Mouse (Mus musculus): Measurements from ENCODE around the gene Rfc2. TPM values are rescaled to one million over a fixed set of nuclear protein-coding genes. Genes with fewer than 3 reads are reported as not detected.

Gene Rfc2
- total RNA-seq (2021): 10 to 100 TPM; 56.1 to 61.2 TPM

- DNase-seq (ENCODE audit: low spot score in 2 of 2): no peak
- intact Hi-C loops (cut with DNase I): loop anchor here (2.0 kb wide), 1 partner anchor 86 kb away; no protein-coding TSS in a partner anchor
Measured at GRCm38 (mm10) chr5:134581146-134581545, at the start of gene Rfc2. Gene Rfc2, plus strand, starts transcription at chr5:134581366.

DNA sequence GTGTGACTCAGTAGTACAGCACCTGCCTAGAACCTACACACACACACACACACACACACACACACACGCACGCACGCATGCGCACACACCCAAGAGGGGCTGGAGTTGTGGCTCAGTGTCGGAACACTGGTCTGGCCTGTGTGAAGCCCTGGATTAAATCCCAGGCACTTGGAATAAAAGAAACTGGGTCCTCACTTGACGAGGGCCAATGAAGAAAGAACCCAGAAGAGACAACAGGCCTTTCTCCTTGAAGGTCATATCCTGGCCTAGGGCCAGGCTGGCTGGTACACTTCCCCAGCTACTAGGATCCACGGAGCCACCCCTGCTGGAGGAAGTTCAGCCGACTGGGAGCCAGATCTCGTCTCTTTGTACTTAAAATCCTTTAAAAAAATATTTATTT is 49.6 kb upstream of the Rfc2 start:
- intact Hi-C loops (cut with DNase I): no loop called here
- peak; percentile 54 to 64 for DNase-seq (ENCODE audit: low spot score in 2 of 2)

DNA sequence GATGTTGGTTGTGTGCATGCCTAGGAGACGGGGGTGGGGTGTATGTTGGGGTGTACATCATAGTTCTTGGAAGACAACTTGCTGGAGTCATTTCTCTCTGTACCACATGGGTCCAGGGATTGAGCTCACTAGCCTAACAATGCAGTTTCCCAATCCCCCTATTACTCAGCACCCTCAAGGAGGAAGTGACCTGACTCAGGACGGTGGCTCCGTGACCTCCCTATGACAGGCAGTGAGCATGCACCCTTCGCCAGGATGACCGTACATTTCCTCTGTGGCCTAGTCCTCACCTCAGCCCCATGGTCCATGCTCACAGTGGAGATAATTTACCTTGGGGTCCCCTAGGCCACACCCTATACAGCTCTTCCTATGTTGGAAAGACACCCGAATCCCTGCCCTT is 48.7 kb upstream of the Rfc2 start:
- no peak for DNase-seq (ENCODE audit: low spot score in 2 of 2)
- intact Hi-C loops (cut with DNase I): no loop called here

- DNase-seq (ENCODE audit: low spot score in 2 of 2): no peak
- intact Hi-C loops (cut with DNase I): no loop called here
Measured at GRCm38 (mm10) chr5:134536036-134536435, 45.1 kb upstream of the Rfc2 start.

- intact Hi-C loops (cut with DNase I): no loop called here
- DNase-seq (ENCODE audit: low spot score in 2 of 2): peak; percentile 23 to 62
Measured at GRCm38 (mm10) chr5:134539891-134540290, 41.3 kb upstream of the Rfc2 start.

DNA sequence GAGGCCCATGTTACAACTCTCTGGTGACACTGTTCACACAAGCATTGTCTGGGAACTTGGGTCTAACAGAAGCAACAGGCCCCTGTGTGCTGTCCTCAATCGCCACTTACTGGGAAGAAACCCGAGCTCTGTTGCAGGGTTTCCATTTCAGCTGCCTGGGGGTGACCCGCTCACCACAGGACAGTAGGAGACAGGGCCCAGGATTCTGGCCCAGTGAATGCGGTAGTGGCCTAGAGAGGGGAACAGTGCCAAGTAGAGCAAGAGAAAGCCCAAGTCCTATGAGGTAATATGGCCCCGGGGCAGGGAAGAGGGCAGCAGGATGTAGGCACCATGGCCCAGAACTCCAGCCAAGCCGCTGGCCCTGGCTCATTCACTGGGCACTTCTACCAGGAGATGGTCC is 40.3 kb upstream of the Rfc2 start:
- DNase-seq (ENCODE audit: low spot score in 2 of 2): peak in 1 of 2 experiments; percentile 24
- intact Hi-C loops (cut with DNase I): no loop called here

DNA sequence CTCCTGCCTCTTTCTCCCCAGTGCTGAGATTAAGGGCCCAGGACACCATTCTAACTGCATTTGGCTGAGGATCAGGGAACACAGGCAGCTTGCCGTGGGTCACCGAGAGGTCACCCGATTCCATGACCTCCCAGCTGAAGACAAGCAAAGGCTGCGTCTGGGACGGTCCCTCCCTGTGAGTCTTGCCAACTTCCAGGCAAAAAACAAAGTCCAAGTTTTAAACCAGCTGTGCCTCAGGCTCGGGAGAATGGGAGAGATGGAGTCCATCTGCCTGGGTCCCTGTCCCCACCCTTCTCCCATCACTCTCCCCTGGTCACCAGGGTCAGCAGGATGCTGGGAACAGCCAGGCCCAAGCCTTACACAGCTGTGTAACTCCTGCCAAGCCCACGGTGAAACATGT is 39.5 kb upstream of the Rfc2 start:
- no peak for DNase-seq (ENCODE audit: low spot score in 2 of 2)
- intact Hi-C loops (cut with DNase I): no loop called here

DNA sequence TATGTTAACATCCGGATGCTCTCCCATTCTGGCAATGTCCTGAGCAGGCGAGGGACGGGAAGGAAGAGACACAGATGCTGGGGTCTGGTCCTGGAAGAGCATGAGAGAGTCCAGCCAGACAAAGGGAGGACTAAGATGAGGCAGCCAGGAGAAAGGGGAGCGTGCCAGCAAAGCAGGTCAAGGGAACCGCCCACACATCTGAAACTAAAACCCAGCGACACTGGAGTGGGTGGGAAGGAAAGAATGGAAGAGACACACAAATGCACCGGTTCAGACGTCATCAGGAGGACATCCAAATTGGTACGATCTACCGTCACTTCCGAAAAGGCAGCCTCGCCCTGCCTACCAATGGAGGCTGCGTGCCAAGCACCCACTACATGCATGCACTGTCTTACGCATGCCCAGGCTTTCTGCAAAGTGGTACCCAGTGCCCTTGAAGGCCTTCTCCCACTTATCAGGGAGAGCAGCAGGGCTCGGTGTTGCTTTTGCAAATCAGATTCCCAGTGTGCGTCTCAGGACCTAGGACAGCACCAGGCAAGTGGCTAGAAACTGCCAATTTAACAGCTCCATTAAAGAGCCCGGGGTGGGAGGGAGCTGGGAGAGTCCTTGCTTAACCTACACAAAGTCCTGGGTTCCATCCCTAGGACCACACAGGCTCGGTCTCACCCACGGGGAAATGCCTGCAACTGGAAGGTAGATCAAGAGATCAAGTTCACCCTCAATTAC is 36.5 kb upstream of the Rfc2 start:
- DNase-seq (ENCODE audit: low spot score in 2 of 2): peak; percentile 53 to 94
- intact Hi-C loops (cut with DNase I): loop anchor here (5.0 kb wide), 1 partner anchor 37 kb away; no protein-coding TSS in a partner anchor

DNA sequence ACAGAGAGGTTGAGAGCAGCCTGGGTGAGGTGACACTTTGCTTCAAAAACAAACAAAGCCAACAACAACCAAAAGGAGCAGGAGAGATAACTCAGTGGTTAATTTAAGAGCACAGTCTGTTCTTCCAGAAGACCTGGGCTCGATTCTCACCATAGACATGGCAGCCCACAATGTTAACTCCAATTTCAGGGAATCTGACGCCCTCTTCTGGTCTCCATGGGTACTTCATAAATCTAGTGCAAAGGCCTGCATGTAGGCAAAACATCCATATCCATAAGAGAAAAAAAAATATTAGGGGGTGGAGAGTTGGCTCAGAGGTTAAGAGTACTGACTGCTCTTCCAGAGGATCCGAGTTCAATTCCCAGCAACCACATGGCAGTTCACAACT is 35.9 kb upstream of the Rfc2 start:
- DNase-seq (ENCODE audit: low spot score in 2 of 2): peak in 1 of 2 experiments; percentile 41
- intact Hi-C loops (cut with DNase I): loop anchor here (5.0 kb wide), 1 partner anchor 38 kb away; no protein-coding TSS in a partner anchor

GRCm38 (mm10) chr5:134546790-134547189 is 34.4 kb upstream of the Rfc2 start:
- intact Hi-C loops (cut with DNase I): loop anchor here (5.0 kb wide), 1 partner anchor 39 kb away; no protein-coding TSS in a partner anchor
- DNase-seq (ENCODE audit: low spot score in 2 of 2): peak in 1 of 2 experiments; percentile 38

DNA sequence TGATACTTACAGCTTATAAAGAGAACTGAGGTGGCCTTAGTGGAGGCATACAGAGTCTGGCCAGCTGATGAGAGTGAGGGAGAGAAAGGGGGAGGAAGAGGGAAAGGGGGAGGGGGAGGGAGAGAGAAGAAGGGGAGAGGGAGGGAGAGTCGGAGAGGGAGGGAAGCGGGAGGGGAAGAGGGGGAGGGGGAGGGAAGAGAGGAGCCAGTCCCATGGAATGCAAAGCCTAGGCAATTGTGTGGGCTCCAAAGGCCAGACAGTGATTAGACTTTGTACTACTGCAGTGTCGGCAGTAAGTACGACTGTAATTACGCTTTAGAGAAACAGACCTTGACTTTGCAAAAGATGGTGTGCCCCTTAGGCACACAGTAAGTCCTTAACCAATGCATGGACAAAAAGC is 32.9 kb upstream of the Rfc2 start:
- DNase-seq (ENCODE audit: low spot score in 2 of 2): no peak
- intact Hi-C loops (cut with DNase I): loop anchor here (5.0 kb wide), 1 partner anchor 41 kb away; no protein-coding TSS in a partner anchor

DNA sequence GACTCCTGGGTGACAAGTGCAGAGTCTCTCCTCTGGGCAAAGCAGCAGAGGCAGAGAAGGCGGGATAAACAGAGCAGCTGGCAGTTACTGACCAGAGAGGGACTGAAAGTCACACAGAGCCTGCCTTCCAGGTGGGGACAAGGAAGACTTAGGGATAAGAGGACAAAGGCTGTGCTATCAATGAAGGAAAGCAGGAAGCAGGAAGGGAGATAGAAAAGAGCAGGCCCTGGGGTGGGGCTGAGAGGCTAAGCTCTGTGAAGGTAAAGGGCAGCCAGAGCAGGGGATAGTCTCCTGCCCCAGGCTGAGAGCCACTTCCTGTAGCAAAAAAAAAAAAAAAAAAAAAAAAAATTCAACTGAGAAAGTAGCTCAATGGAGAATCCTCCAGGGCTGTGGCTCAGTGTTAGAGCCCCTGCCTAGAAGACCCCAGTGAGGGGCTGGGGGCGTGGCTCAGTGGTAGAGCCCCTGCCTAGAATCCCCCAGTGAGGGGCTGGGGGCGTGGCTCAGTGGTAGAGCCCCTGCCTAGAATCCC is 31.5 kb upstream of the Rfc2 start:
- intact Hi-C loops (cut with DNase I): loop anchor here (5.0 kb wide), 1 partner anchor 42 kb away; no protein-coding TSS in a partner anchor
- DNase-seq (ENCODE audit: low spot score in 2 of 2): no peak

DNA sequence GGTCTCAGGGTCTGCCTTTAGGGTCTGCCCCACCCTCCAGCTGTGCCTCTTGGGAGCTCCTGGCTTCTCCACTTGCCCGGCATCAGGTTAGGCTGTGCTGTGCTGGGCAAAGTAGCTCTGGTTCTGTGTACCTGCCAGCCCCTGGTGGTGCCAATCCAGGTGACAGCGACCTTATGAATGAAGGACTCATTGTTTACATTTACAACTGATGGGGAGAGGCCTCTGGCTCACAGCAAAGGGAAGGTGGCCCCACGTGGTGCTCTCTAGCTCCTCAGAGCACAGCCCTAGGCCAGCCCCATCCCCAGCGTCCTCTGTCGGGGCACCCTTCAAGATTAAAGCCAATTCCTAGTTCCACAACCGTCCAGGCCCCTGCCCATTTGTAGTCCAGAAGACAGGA is 30.3 kb upstream of the Rfc2 start:
- intact Hi-C loops (cut with DNase I): no loop called here

GRCm38 (mm10) chr5:134551233-134552109 is 29.7 kb upstream of the Rfc2 start:
- peak; percentile 65 to 67 for DNase-seq (ENCODE audit: low spot score in 2 of 2)
- intact Hi-C loops (cut with DNase I): loop anchor here (1.0 kb wide), 1 partner anchor 20 kb away; no protein-coding TSS in a partner anchor

More for the DNA sequence above, 30.3 kb upstream of the Rfc2 start:
- peak in 1 of 2 experiments; percentile 30 for DNase-seq (ENCODE audit: low spot score in 2 of 2)

DNA sequence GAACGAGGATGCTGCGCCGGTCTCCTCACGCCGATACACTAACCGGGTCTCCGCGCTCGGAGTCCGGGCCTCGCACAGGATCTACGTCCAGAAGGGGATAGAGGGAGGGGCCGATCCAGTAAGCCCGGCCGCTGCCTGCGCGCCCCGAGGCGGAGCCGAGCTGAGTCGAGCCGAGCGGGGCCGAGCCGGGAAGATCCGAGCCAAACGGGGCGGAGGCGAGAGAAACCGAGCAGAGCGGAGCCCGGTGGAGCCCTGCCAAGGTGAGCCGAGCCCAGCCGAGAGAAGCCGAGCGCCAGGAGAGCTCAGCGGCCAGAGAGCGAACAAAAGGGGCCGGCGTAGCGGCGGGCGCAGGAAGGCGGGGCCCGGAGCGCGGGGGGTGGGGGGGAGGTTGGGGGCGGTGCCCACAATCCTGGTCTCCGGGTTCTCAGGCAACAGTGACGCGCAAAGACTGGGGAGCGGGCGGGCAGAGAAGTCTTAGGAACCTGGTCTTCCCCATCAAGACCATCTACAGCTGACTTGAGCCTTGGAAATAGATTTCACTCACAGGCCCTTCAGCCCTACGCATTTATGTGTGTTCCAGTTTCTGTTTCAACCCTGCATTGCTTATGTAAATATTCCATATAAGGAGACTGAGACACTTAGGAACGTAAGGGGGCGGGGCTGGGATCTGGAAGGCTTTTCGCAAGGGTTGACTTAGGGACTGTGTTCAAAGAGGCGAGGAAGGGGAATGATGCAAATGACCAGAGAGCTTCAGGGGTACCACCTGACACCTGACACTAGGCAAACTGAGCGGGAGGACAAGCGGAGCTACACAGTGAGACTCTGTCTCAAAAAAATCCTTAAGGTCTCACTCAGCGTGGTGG is 28.8 kb upstream of the Rfc2 start, which contains the start of gene Clip2:
Gene Clip2 (minus strand): TSS at position 325 of the 863 bp plus-strand sequence.
- DNase-seq (ENCODE audit: low spot score in 2 of 2): peak; percentile 98
- intact Hi-C loops (cut with DNase I): loop anchor here (1.0 kb wide), 1 partner anchor 19 kb away; no protein-coding TSS in a partner anchor

- intact Hi-C loops (cut with DNase I): no loop called here
- no peak for DNase-seq (ENCODE audit: low spot score in 2 of 2)
Measured at GRCm38 (mm10) chr5:134553951-134554546, 27.1 kb upstream of the Rfc2 start.

GRCm38 (mm10) chr5:134555463-134556164 is 25.6 kb upstream of the Rfc2 start:
- DNase-seq (ENCODE audit: low spot score in 2 of 2): peak; percentile 77 to 94
- intact Hi-C loops (cut with DNase I): no loop called here

DNA sequence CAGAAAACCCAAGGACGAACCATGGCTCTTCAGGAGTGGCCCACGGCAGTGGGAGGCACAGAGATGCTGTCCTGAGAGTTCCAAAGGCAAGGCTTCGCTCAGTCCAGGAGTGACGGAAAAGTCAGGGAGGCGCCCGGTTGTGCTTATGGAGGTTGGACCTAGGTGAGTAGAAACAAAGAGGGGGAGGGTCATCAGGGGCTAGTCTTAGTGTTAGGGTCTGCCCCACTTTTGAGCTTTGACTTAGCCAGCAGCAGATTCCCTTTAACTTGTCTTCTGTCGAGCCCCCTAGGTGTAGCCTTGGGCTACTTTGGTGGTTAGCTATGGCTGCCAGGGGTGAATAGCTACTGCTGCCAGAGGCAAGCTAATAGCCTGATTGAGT is 21.1 kb upstream of the Rfc2 start, which contains the start of gene Syna:
Gene Syna (minus strand): TSS at position 101 of the 379 bp plus-strand sequence.
- DNase-seq (ENCODE audit: low spot score in 2 of 2): no peak
- intact Hi-C loops (cut with DNase I): no loop called here
